Mouse (Mus musculus): ENCODE results near the gene Trappc2. TPM values are rescaled to one million over a fixed set of nuclear protein-coding genes. Genes with fewer than 3 reads are reported as not detected.

Trappc2 gene
- polyA plus RNA-seq, 1 experiment from 2014 or later, result 58.5 TPM

DNA sequence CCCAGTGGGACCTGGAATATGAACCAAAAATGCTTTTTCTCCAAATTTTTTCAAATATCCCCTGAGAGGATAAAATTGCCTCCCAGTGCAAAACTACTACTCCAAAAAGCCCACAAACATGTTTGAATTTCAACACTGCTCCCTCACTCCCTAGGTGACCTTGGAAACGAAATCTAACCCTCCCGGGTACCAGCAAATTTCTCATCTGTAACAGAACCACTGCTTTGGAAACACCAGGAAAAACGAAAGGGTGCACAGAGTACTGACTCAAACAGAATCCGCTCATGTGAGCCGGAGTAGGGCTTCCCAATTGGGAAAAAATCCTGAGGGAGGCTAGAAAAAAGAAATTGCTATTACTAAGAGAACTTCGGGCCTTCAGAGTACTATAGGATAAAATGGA lies 37.0 kb downstream of the Trappc2 start:
- WGBS, result 71% methylated on average over 6 of the region's 6 CpGs
- no peak overlapping the region for H3K27ac ChIP-seq
- H3K9me3 ChIP-seq (replicated peaks), result no peaks in the 10 kb centered on the region
- no peak overlapping the region for H3K9ac ChIP-seq
- no peak overlapping the region for H3K4me3 ChIP-seq
- no peaks in the 10 kb centered on the region for H3K36me3 ChIP-seq
- peak overlapping the region; percentile 16 for H3K4me2 ChIP-seq (replicated peaks)
- ATAC-seq (ENCODE audit: low FRiP score), result no peak
- H3K27me3 ChIP-seq, result peaks cover 12% of the 10 kb centered on the region
- H3K4me1 ChIP-seq, result peaks cover 3% of the 10 kb centered on the region

DNA sequence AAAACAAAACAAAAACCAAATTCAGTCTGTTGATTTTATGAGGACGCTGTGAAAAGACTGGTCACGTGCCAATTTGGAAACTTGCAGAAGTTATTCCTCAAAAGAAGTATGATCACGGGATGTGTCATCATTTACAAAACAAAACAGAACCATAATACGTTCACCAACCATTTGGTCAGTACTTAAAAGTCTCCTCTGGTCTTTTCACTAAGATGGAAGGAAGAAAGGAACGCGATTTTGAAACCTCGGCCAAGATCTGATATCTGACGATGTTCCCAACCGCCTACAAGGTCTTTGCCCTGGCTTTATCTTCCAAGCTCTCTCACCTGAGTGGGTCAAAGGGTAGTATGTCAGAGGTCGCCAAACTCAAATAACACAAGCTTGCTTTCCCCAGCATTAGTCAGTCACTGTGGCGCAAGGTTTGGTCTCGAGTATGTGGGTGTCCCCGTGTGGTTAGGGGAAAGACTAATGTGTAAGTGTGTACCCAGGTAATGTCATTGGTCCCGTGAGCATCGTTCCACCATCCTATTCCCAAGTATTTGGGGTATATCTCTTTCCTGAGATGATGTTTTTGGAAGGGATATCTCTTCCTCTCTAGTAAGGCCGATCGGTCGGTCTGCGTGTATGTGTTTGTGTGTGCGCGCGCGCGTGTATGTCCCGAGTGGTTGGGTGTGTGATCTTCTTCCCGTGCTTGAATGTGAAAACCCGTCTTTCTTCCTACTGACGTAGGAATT lies 38.4 kb downstream of the Trappc2 start:
- Histone ChIP-seq H3K36me3 (no peaks in the 10 kb centered on the region), H3K4me3 (peak overlapping the region; percentile 57), H3K27ac (peak overlapping the region; percentile 71), H3K4me1 (peaks cover 3% of the 10 kb centered on the region), H3K9me3 (replicated peaks) (no peaks in the 10 kb centered on the region), H3K4me2 (replicated peaks) (peak overlapping the region; percentile 56), H3K9ac (peak overlapping the region; percentile 61), H3K27me3 (peaks cover 16% of the 10 kb centered on the region)
- WGBS, result 17% methylated on average over 28 of the region's 28 CpGs
- ATAC-seq (ENCODE audit: low FRiP score), result peak; percentile 65; the same call in 1 of the 2 replicates

DNA sequence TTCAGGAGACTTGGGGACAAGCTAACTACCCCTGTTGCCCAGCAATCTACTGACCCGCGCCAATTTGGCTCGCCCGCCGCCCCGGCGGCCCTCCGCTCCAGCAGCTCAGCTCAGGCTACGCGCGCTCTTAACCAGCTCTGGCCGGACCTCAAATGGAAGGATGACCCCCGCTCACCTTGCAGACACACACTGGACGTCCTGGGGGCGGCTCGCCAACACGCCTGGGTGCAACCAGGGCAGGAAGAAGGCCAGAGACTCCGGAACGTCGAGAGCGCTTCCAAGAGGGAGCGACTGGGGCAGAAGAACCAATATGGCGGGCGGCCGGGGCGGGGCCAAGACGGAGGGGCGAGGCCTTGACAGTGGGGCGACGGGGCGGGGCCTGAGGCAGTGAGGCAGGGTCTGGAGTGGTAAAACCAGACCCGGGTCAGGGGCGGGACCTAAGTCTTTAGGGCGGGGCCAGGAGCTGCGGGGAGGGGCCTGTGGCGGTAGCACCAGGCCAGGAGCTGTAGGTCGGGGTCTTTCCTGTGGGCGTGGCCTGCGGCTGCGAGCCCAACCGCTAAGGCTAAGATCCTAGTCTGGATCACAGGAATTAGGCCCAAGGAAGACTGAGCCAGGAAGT lies 39.1 kb downstream of the Trappc2 start, which contains the start of gene Rab9:
TSS of gene Rab9 (minus strand) at position 503 of the 619 bp plus-strand sequence.
- Histone ChIP-seq H3K9me3 (replicated peaks) (no peaks in the 10 kb centered on the region), H3K4me2 (replicated peaks) (peak within 1 kb of the TSS; percentile 56), H3K4me1 (peaks cover 3% of the 10 kb centered on the region), H3K9ac (peak within 1 kb of the TSS; percentile 61), H3K27me3 (peaks cover 9% of the 10 kb centered on the region), H3K36me3 (no peaks in the 10 kb centered on the region), H3K27ac (peak within 1 kb of the TSS; percentile 71), H3K4me3 (peak within 1 kb of the TSS; percentile 57)
- peak; percentile 99 for ATAC-seq (ENCODE audit: low FRiP score)
- 24% methylated on average over 41 of the region's 41 CpGs for WGBS

DNA sequence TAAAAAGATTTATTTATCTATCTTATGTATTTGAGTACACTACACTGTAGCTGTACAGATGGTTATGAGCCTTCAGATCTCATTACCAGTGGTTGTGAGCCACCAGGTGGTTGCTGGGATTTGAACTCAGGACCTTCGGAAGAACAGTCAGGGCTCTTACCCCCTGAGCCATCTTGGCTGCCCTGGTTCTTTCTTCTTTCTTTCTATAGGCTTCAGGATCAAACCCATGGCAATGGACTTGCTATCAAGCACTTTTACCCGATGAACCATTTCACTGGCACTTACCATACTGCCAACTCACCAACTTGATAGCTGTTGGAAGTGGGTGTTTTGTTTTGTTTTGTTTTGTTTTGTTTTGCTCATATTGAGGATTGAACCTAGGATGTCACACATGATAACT lies 54.7 kb downstream of the Trappc2 start:
- no peak overlapping the region for H3K4me2 ChIP-seq (replicated peaks)
- no peak overlapping the region for H3K27ac ChIP-seq
- H3K4me3 ChIP-seq, result no peak overlapping the region
- no peaks in the 10 kb centered on the region for H3K27me3 ChIP-seq
- no peaks in the 10 kb centered on the region for H3K4me1 ChIP-seq
- H3K9ac ChIP-seq, result no peak overlapping the region
- 88% methylated on average over 2 of the region's 2 CpGs for WGBS
- no peaks in the 10 kb centered on the region for H3K9me3 ChIP-seq (replicated peaks)
- no peak for ATAC-seq (ENCODE audit: low FRiP score)
- no peaks in the 10 kb centered on the region for H3K36me3 ChIP-seq

DNA sequence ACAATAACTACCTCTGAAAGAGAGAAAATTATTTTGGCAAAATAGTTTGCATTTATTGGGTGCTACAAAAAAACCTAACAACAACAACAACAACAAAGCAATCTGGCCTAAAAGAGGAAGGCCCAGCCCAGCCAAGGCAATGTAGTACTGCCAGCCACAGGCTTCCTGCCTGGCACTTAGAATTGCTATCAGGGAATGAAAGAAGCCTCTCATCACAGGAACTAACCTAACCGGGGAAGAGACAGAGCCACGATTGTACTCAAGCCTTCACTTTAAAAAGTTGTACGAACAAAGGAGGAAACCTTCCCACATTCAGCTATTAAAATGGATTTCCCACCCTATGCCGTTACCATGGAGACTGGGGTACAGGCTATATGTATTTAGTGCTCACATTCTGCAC lies 57.4 kb downstream of the Trappc2 start:
- H3K27me3 ChIP-seq, result 0 out of 2 replicates have a peak, but pooled peaks cover under 1% of the 10 kb centered on the region
- H3K4me1 ChIP-seq, result no peaks in the 10 kb centered on the region
- no peaks in the 10 kb centered on the region for H3K9me3 ChIP-seq (replicated peaks)
- no peak overlapping the region for H3K27ac ChIP-seq
- H3K4me2 ChIP-seq (replicated peaks), result no peak overlapping the region
- H3K36me3 ChIP-seq, result no peaks in the 10 kb centered on the region
- no peak overlapping the region for H3K4me3 ChIP-seq
- 48% methylated on average over 4 of the region's 4 CpGs for WGBS
- ATAC-seq (ENCODE audit: low FRiP score), result no peak
- H3K9ac ChIP-seq, result no peak overlapping the region

DNA sequence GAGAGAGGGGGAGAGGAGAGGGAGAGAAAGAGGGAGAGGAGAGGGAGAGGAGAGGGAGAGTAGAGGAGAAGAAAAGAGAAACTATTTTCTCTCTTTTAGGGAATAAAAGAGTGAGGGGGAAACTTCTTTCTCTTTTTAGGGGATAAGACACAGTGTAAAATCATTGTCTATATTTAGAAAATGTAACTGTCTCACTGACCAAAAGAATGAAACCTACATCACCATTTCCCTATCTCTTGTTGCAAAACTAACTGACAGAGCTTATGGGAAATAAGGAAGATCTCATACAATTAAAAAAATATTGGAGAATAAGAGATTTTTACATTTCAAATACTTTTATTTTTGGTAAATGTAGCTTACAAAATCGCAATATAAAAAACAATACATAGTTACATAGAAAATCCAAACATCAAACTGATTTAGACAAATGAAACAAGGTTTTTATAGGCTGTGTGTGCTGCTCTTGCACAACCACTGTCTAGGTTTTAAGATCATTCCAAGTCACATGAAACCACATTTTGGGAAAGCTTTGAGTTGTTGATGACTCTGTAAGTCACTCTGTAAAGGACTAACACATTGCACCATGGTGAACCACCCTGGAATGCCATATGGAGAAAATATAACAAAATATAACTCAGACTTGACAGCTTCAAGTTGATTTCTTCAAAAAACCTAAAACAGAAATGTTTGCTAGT lies 59.3 kb downstream of the Trappc2 start:
- no peaks in the 10 kb centered on the region for H3K36me3 ChIP-seq
- no peak overlapping the region for H3K27ac ChIP-seq
- H3K27me3 ChIP-seq, result peaks cover 5% of the 10 kb centered on the region; the same call in 1 of the 2 replicates
- no peak overlapping the region for H3K4me2 ChIP-seq (replicated peaks)
- no peaks in the 10 kb centered on the region for H3K9me3 ChIP-seq (replicated peaks)
- ATAC-seq (ENCODE audit: low FRiP score), result no peak
- H3K4me3 ChIP-seq, result no peak overlapping the region
- WGBS, result 74% methylated on average over 1 of the region's 1 CpGs
- H3K9ac ChIP-seq, result no peak overlapping the region
- H3K4me1 ChIP-seq, result no peaks in the 10 kb centered on the region

Other genes with a start within 250 kb of the Trappc2 start
- 211 and 224 TPM in 2 replicates for gene Gpm6b, start 201.7 kb upstream of the Trappc2 start, polyA plus RNA-seq (2016; fragmentation: Nextera tagmentation; extraction: Ambion mirVana)
- 9.8 and 10.4 TPM in 2 replicates for gene Ofd1, start 130 bp downstream of the Trappc2 start, polyA plus RNA-seq (2016; fragmentation: Nextera tagmentation; extraction: Ambion mirVana)
- 50.8 and 55.6 TPM in 2 replicates for gene Rab9, start 39.3 kb downstream of the Trappc2 start, polyA plus RNA-seq (2016; fragmentation: Nextera tagmentation; extraction: Ambion mirVana)
- 12.6 and 13.7 TPM in 2 replicates for gene Tceanc, start 78.0 kb downstream of the Trappc2 start, polyA plus RNA-seq (2016; fragmentation: Nextera tagmentation; extraction: Ambion mirVana)
- 21.7 and 27.9 TPM in 2 replicates for gene Egfl6, start 145.1 kb downstream of the Trappc2 start, polyA plus RNA-seq (2016; fragmentation: Nextera tagmentation; extraction: Ambion mirVana)